Mouse (Mus musculus) intestine, embryonic 14.5 days (tissue): Measurements from ENCODE around the gene Dock4. TPM values are rescaled to one million over a fixed set of nuclear protein-coding genes. Genes with fewer than 3 reads are reported as not detected.

Experiments
- ATAC-seq: fragments of 200-750 bp; cut with Nextera tagmentation; replicated peaks from 2 replicates; pipeline ENCODE4 v1.8.0; 2017; ENCODE audit warnings: low read depth, moderate number of reproducible peaks, moderate TSS enrichment, moderate library complexity; ENCODE audit not compliant: low FRiP score, low TSS enrichment
- DNase-seq: peaks from one replicate; pipeline ENCODE4 v3.0.0-alpha.2; 2018; ENCODE audit warnings: low spot score
- H3K27ac ChIP-seq: fragments of 300-500 bp; sonication (generic); 2 replicates; pipeline ENCODE4 v1.5.1; 2014; ENCODE audit warnings: low read depth, mild to moderate bottlenecking, control low read depth
- H3K27me3 ChIP-seq: fragments of 300-500 bp; sonication (generic); replicated peaks from 2 replicates; pipeline ENCODE4 v1.6.1; 2014; ENCODE audit warnings: low read length, control low read depth; ENCODE audit not compliant: control insufficient read depth, insufficient read depth
- H3K36me3 ChIP-seq: fragments of 300-500 bp; sonication (generic); 2 replicates; pipeline ENCODE4 v1.6.1; 2014; ENCODE audit warnings: low read length, control low read depth; ENCODE audit not compliant: control insufficient read depth, insufficient read depth
- H3K4me1 ChIP-seq: fragments of 300-500 bp; sonication (generic); replicated peaks from 2 replicates; pipeline ENCODE4 v1.6.1; 2014; ENCODE audit warnings: low read length, control low read depth, mixed read lengths; ENCODE audit not compliant: control insufficient read depth, insufficient read depth
- H3K4me2 ChIP-seq: fragments of 300-500 bp; sonication (generic); 2 replicates; pipeline ENCODE4 v1.6.1; 2014; ENCODE audit warnings: low read length
- H3K4me3 ChIP-seq: fragments of 300-500 bp; sonication (generic); 2 replicates; pipeline ENCODE4 v1.5.1; 2014; ENCODE audit warnings: low read depth, low read length, control low read depth, mixed read lengths
- H3K9ac ChIP-seq: fragments of 300-500 bp; sonication (generic); 2 replicates; pipeline ENCODE4 v1.6.1; 2014; ENCODE audit warnings: mild to moderate bottlenecking, low read length
- H3K9me3 ChIP-seq: fragments of 300-500 bp; sonication (generic); 2 replicates; pipeline ENCODE4 v1.6.1; 2016; ENCODE audit warnings: low read length, control low read depth; ENCODE audit not compliant: control insufficient read depth
- WGBS: fragments of 180-500 bp; shearing (Covaris S2); extraction: QIAGEN DNeasy Blood & Tissue Kit; methylation state at CpG from one replicate; pipeline ENCODE4 v1.1.7; 2014; 5-methylcytosine and 5-hydroxymethylcytosine counted together
- polyA plus RNA-seq: library from polyadenylated mRNA; unstranded; fragments of >200 nt; fragmentation: Nextera tagmentation; extraction: Ambion mirVana; gene quantifications from 2 replicates; pipeline ENCODE4 v1.2.1, GENCODE M21; 2014

Gene Dock4
- polyA plus RNA-seq, 1 experiment from 2014 or later: 10.6 TPM

DNA sequence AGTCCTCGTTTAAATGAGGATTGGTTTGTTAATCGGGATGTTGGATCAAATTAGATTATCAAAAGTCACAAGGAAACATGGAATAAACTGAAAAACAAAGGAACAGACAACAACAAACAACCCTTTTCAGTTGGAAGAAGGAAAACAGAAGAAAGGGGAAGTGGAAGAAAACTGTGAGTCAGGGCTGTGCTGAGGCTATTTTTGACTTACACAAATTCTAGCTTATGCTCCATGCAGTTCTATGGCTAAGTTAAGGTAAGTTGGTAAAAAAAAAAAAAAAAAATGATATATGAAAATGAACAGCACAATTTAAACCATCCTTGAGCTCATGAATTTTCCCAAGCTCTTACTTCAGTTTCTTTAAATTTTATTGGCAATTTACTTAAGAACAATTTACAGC lies 191.7 kb downstream of the Dock4 start:
- H3K36me3 ChIP-seq: no peaks in the 10 kb centered on the region
- no peak for DNase-seq
- no peaks in the 10 kb centered on the region for H3K9me3 ChIP-seq
- no peak overlapping the region for H3K27ac ChIP-seq
- H3K27me3 ChIP-seq: no peaks in the 10 kb centered on the region
- no peaks in the 10 kb centered on the region for H3K4me1 ChIP-seq
- no peak overlapping the region for H3K9ac ChIP-seq
- ATAC-seq: no peak
- H3K4me3 ChIP-seq: no peak overlapping the region
- no peak overlapping the region for H3K4me2 ChIP-seq
- 93% methylated on average over 2 of the region's 2 CpGs for WGBS

GRCm38 (mm10) chr12:40645869-40646268 lies 200.1 kb downstream of the Dock4 start:
- no peak overlapping the region for H3K4me2 ChIP-seq
- no peaks in the 10 kb centered on the region for H3K4me1 ChIP-seq
- no peak overlapping the region for H3K9ac ChIP-seq
- DNase-seq: no peak
- no peak overlapping the region for H3K4me3 ChIP-seq
- 83% methylated on average over 6 of the region's 6 CpGs for WGBS
- no peaks in the 10 kb centered on the region for H3K9me3 ChIP-seq
- H3K36me3 ChIP-seq: no peaks in the 10 kb centered on the region
- no peak for ATAC-seq
- H3K27ac ChIP-seq: no peak overlapping the region
- no peaks in the 10 kb centered on the region for H3K27me3 ChIP-seq

- H3K27ac ChIP-seq: no peak overlapping the region
- ATAC-seq (no peak), DNase-seq (no peak)
- H3K9ac ChIP-seq: no peak overlapping the region
- H3K27me3 ChIP-seq: no peaks in the 10 kb centered on the region
- H3K4me1 ChIP-seq: no peaks in the 10 kb centered on the region
- 78% methylated on average over 2 of the region's 2 CpGs for WGBS
- H3K4me2 ChIP-seq: no peak overlapping the region
- H3K4me3 ChIP-seq: no peak overlapping the region
- no peaks in the 10 kb centered on the region for H3K9me3 ChIP-seq
- no peaks in the 10 kb centered on the region for H3K36me3 ChIP-seq
These were observed 208.6 kb downstream of the Dock4 start for GRCm38 (mm10) chr12:40654312-40654711.

DNA sequence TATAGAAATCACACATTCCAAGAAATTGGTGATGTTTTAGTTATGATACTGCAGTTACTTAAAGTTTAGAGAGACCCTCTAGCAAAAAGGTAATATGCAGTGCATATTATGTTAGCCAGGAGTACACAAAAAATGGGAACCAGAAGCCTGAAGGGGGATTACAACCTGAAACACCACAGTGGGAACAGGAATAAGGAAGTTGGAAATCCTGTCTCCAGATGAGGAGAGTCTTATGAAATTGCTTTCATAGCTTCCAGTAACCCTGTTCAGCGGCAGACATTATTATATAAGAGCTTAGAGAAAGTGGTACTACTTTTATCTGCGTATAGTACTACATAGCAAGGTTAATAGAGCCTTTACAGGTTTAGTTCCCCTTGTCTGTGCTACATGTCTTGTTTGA lies 210.1 kb downstream of the Dock4 start:
- Histone ChIP-seq H3K4me2 (no peak overlapping the region), H3K36me3 (no peaks in the 10 kb centered on the region), H3K27ac (no peak overlapping the region), H3K9me3 (no peaks in the 10 kb centered on the region), H3K27me3 (no peaks in the 10 kb centered on the region), H3K9ac (no peak overlapping the region), H3K4me1 (no peaks in the 10 kb centered on the region), H3K4me3 (no peak overlapping the region)
- DNase-seq: no peak
- ATAC-seq: no peak
- 92% methylated on average over 2 of the region's 2 CpGs for WGBS

DNA sequence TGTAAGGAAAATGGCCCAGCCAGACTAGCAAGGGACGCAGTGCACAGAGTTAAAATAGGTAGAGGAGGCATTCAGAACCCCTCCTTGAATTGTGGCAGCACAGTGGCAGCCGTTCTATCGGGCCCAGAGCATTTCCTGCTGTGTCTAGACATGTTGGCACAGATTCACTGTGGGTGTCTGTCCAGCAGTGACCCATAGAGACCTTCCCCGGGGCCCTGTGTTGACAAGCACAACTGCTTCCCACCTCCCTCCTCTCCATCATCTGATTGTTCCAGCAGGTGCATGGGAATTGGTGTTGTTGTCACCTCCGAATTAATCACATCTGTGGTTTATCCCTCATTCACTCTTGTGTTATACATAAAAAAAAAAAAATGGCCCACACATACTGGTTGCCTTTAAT lies 210.7 kb downstream of the Dock4 start:
- no peak for DNase-seq
- Histone ChIP-seq H3K27ac (no peak overlapping the region), H3K4me1 (no peaks in the 10 kb centered on the region), H3K4me3 (no peak overlapping the region), H3K4me2 (no peak overlapping the region), H3K36me3 (no peaks in the 10 kb centered on the region), H3K9ac (no peak overlapping the region), H3K9me3 (no peaks in the 10 kb centered on the region), H3K27me3 (no peaks in the 10 kb centered on the region)
- WGBS: 84% methylated on average over 5 of the region's 5 CpGs
- no peak for ATAC-seq

DNA sequence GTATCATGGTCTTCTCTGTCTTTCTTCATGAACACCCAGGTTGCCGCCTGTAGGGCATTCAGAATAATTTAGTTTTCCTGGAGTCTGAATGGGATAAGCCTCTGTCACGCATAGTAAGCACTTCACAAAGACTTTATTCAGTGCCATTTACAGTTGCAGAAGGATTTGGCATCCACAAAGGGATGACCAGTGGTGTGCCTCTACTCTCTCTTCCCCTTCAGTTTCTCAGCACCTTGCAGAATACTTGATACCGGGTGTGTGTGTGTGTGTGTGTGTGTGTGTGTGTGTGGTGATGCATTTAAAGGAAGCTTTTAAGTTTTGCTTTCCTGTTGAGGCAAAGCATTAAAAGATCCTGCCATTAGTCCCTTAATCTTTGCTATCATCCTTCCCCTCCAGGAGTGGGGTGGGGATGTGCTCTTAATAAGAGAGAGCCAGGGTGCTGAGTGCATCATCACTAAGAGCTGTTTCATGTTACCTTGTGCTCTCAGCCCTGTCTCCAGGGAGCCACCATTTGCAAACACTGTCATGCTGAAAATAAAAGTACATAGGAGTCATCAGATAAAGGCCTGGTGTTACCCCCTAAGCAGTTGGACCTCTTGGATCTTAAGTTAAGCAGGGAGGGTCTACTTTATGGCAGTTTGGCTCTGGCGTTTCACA lies 211.6 kb downstream of the Dock4 start:
- no peak overlapping the region for H3K27ac ChIP-seq
- H3K4me2 ChIP-seq: no peak overlapping the region
- no peak for DNase-seq
- no peaks in the 10 kb centered on the region for H3K9me3 ChIP-seq
- H3K4me1 ChIP-seq: no peaks in the 10 kb centered on the region
- WGBS: 82% methylated on average over 4 of the region's 4 CpGs
- no peak for ATAC-seq
- no peaks in the 10 kb centered on the region for H3K36me3 ChIP-seq
- H3K27me3 ChIP-seq: no peaks in the 10 kb centered on the region
- no peak overlapping the region for H3K4me3 ChIP-seq
- no peak overlapping the region for H3K9ac ChIP-seq

DNA sequence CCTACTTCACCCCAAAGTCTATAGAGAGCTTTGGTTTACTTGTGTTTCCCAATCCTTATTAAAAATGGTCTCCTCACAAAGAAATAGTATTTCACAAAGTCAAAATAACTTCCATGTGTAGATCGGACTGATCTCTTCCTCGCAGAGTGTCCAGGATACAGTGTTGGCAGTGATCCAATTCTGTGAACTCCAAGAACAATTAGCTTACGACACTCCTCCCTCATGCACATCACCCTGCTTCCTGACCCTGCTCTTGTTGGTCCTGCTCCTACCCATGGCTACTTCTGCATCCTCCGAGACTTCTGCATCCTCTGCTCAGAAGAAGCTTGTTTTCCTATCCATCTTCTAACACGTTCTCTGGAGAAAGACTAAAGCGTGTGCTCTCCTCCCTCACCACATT lies 213.9 kb downstream of the Dock4 start:
- Histone ChIP-seq H3K4me1 (no peaks in the 10 kb centered on the region), H3K27me3 (no peaks in the 10 kb centered on the region), H3K4me3 (no peak overlapping the region), H3K4me2 (no peak overlapping the region), H3K36me3 (no peaks in the 10 kb centered on the region), H3K9me3 (no peaks in the 10 kb centered on the region), H3K9ac (no peak overlapping the region), H3K27ac (no peak overlapping the region)
- WGBS: 62% methylated on average over 6 of the region's 6 CpGs
- ATAC-seq (no peak), DNase-seq (no peak)

GRCm38 (mm10) chr12:40669460-40669859 lies 223.7 kb downstream of the Dock4 start:
- Histone ChIP-seq H3K4me1 (no peaks in the 10 kb centered on the region), H3K27me3 (no peaks in the 10 kb centered on the region), H3K27ac (no peak overlapping the region), H3K9ac (no peak overlapping the region), H3K4me2 (no peak overlapping the region), H3K9me3 (no peaks in the 10 kb centered on the region), H3K4me3 (no peak overlapping the region), H3K36me3 (no peaks in the 10 kb centered on the region)
- ATAC-seq: no peak
- DNase-seq: no peak
- 92% methylated on average over 2 of the region's 2 CpGs for WGBS

- DNase-seq (no peak), ATAC-seq (no peak)
- Histone ChIP-seq H3K27ac (no peak overlapping the region), H3K9ac (no peak overlapping the region), H3K4me1 (no peaks in the 10 kb centered on the region), H3K27me3 (no peaks in the 10 kb centered on the region), H3K4me3 (no peak overlapping the region), H3K4me2 (no peak overlapping the region), H3K36me3 (no peaks in the 10 kb centered on the region), H3K9me3 (no peaks in the 10 kb centered on the region)
These were observed 225.0 kb downstream of the Dock4 start for GRCm38 (mm10) chr12:40670766-40671165.
